Mouse (Mus musculus) intestine, embryonic 15.5 days (tissue): ENCODE measurements around the gene Znrf1. TPM values are rescaled to one million over a fixed set of nuclear protein-coding genes. Genes with fewer than 3 reads are reported as not detected.

Source experiments
- ATAC-seq: fragments of 200-750 bp; cut with Nextera tagmentation; 2 replicates; pipeline ENCODE4 v1.8.0; 2017; ENCODE audit warnings: moderate TSS enrichment, moderate library complexity
- H3K27ac ChIP-seq: fragments of 300-500 bp; sonication (generic); 2 replicates; pipeline ENCODE4 v1.5.1; 2015; ENCODE audit warnings: mild to moderate bottlenecking, inconsistent platforms
- H3K27me3 ChIP-seq: fragments of 300-500 bp; sonication (generic); replicated peaks from 2 replicates; pipeline ENCODE4 v1.6.1; 2015; ENCODE audit warnings: inconsistent platforms
- H3K36me3 ChIP-seq: fragments of 300-500 bp; sonication (generic); 2 replicates; pipeline ENCODE4 v1.6.1; 2015; ENCODE audit warnings: inconsistent platforms
- H3K4me1 ChIP-seq: fragments of 300-500 bp; sonication (generic); replicated peaks from 2 replicates; pipeline ENCODE4 v1.6.1; 2015; ENCODE audit warnings: inconsistent platforms
- H3K4me2 ChIP-seq: fragments of 300-500 bp; sonication (generic); replicated peaks from 2 replicates; pipeline ENCODE4 v1.6.1; 2015; ENCODE audit warnings: mild to moderate bottlenecking, inconsistent platforms
- H3K4me3 ChIP-seq: fragments of 300-500 bp; sonication (generic); replicated peaks from 2 replicates; pipeline ENCODE4 v1.5.1; 2015; ENCODE audit warnings: inconsistent platforms
- H3K9ac ChIP-seq: fragments of 300-500 bp; sonication (generic); 2 replicates; pipeline ENCODE4 v1.6.1; 2015; ENCODE audit warnings: inconsistent platforms
- H3K9me3 ChIP-seq: fragments of 300-500 bp; sonication (generic); 2 replicates; pipeline ENCODE4 v1.6.1; 2016; ENCODE audit warnings: inconsistent platforms
- WGBS: fragments of 180-500 bp; shearing (Covaris S2); methylation state at CpG from one replicate; pipeline ENCODE4 v1.1.7; 2015; 5-methylcytosine and 5-hydroxymethylcytosine counted together
- polyA plus RNA-seq: library from polyadenylated mRNA; unstranded; fragments of >200 nt; fragmentation: Nextera tagmentation; extraction: Ambion mirVana; gene quantifications from 2 replicates; pipeline ENCODE4 v1.2.1, GENCODE M21; 2015

The Znrf1 gene
- polyA plus RNA-seq, 1 experiment from 2014 or later, result 24.6 TPM

DNA sequence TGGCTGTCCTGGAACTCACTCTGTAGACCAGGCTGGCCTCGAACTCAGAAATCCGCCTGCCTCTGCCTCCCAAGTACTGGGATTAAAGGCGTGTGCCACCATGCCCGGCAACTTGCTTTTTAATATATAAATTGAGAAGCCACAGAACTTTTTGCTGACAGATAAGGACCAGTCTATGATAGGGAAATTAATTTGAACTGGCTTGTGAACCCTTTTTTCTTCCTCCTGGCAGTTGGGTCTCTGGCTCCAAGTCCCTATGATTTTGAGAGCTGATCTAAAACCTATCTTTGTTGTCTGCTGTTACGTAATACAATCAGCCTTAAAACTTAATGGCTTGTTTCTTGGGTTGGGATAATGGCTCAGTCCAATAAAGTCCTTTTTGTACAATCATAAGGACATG is 27.2 kb downstream of the Znrf1 start:
- no peaks in the 10 kb centered on the region for H3K36me3 ChIP-seq
- H3K4me2 ChIP-seq, result no peak overlapping the region
- no peaks in the 10 kb centered on the region for H3K9me3 ChIP-seq
- H3K4me1 ChIP-seq, result peaks cover 28% of the 10 kb centered on the region; the same call in 1 of the 2 replicates
- H3K27ac ChIP-seq, result no peak overlapping the region
- ATAC-seq, result no peak
- WGBS, result 93% methylated on average over 5 of the region's 5 CpGs
- no peak overlapping the region for H3K9ac ChIP-seq
- H3K27me3 ChIP-seq, result no peaks in the 10 kb centered on the region
- H3K4me3 ChIP-seq, result no peak overlapping the region

DNA sequence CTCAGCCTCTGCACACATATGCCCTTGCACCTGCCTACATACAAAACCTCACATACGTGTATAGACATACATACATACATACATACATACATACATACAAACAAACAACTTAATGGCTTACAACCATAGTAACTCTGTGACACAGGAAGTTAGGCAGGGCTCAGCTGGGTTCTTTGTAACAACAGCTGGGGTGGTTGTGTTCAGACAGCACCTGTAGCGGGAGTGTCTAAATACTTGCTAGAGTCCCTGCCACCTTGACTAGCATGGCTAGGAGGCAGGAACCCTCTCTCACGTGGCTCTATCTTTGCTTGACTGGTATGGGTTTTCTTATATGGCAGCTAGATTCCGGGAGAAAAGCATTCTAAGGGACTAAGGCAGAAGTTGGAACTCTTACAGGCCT is 27.8 kb downstream of the Znrf1 start:
- no peak for ATAC-seq
- Histone ChIP-seq H3K36me3 (no peaks in the 10 kb centered on the region), H3K4me1 (peaks cover 29% of the 10 kb centered on the region; the same call in 1 of the 2 replicates), H3K9ac (no peak overlapping the region), H3K9me3 (no peaks in the 10 kb centered on the region), H3K4me2 (no peak overlapping the region), H3K27me3 (no peaks in the 10 kb centered on the region), H3K4me3 (no peak overlapping the region), H3K27ac (no peak overlapping the region)
- 87% methylated on average over 4 of the region's 4 CpGs for WGBS

DNA sequence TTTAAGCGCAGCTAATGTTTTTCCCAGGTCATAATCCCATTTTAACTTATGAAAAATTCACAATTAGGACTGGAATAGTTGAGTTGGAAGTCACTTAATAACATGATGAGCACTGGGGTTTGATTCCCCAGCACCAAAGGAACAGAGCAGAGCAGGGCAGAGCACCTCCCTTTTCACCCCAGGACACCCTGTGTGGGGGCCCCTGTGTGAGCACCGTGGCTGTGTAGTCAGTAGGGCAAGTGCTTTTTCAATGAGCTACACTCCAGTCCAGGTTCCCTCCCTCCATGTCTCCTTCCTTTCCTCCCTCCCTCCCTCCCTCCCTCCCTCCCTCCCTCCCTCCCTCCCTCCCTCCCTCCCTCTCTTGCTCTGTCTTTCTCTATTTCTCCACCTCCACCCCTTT is 28.2 kb downstream of the Znrf1 start:
- Histone ChIP-seq H3K4me1 (peaks cover 27% of the 10 kb centered on the region; the same call in 1 of the 2 replicates), H3K9ac (no peak overlapping the region), H3K4me2 (no peak overlapping the region), H3K9me3 (no peaks in the 10 kb centered on the region), H3K36me3 (no peaks in the 10 kb centered on the region), H3K4me3 (no peak overlapping the region), H3K27me3 (no peaks in the 10 kb centered on the region), H3K27ac (no peak overlapping the region)
- no peak for ATAC-seq
- WGBS, result 65% methylated on average over 2 of the region's 2 CpGs

DNA sequence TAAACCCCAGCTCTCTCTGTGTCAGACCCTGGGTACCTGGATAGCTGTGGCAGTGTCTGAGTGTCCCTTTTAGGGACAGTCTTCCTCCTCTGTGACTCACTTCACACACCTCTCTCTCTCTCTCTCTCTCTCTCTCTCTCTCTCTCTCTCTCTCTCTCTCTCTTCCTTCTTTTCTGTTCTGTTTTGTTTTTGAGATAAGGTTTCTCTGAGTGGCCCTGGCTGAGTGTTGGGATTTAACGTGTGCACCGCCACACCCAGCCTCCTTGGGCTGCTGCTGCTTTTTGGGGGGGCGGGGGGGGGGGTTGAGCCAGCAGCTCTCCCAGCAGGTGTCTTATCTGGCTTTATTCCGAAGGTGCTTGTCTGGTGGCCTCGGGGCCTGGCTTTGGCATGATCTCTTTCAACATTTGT is 29.9 kb downstream of the Znrf1 start:
- H3K9ac ChIP-seq, result no peak overlapping the region
- no peak overlapping the region for H3K27ac ChIP-seq
- WGBS, result 37% methylated on average over 5 of the region's 5 CpGs
- H3K4me2 ChIP-seq, result no peak overlapping the region
- H3K27me3 ChIP-seq, result no peaks in the 10 kb centered on the region
- H3K4me1 ChIP-seq, result peaks cover 21% of the 10 kb centered on the region; the same call in 1 of the 2 replicates
- H3K4me3 ChIP-seq, result no peak overlapping the region
- no peaks in the 10 kb centered on the region for H3K36me3 ChIP-seq
- H3K9me3 ChIP-seq, result no peaks in the 10 kb centered on the region
- peak; percentile 43; the same call in 1 of the 2 replicates for ATAC-seq

DNA sequence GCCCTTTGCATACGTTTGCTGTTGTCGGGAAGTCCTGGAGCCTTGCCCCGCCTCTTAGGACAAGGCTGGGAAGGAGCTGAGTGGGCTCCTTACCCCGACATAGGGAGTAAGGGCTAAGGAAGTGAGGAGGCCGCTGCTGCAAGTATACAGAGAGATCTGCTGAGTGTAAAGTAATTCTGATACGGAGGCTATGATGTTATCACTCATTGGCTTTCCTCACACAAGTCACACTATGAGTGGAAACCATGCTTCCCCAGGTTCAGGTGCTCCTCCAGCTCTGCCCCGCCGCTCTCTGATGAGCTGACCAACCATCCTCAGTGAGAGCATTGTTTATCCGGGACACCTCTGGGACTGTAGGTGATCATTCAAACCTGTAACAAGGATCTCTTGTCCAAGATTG is 30.4 kb downstream of the Znrf1 start:
- Histone ChIP-seq H3K4me2 (no peak overlapping the region), H3K4me3 (no peak overlapping the region), H3K27ac (no peak overlapping the region), H3K36me3 (no peaks in the 10 kb centered on the region), H3K4me1 (peaks cover 21% of the 10 kb centered on the region; the same call in 1 of the 2 replicates), H3K9ac (no peak overlapping the region), H3K27me3 (no peaks in the 10 kb centered on the region), H3K9me3 (no peaks in the 10 kb centered on the region)
- 0 out of 2 replicates have a peak, but pooled peaks have one; percentile 27 for ATAC-seq
- WGBS, result 56% methylated on average over 9 of the region's 9 CpGs

DNA sequence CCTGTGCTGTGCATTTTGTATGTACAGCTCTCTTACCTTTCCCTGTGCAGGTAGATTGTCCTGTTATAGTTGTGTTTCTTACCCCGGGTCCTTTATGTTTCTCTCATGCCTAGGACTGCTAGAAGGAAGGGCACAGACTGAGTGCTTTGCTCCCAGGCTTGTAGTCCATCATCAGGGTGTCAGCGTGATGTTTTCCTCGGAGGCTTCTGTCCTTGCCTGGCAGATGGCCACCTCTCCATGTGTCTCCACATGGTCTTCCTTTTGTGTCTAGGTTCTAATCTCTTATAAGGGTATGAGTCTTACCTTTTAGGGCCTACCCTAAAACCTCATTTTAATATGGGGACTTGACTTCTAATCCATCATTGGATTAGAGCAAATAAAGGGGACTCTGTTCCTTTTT is 31.7 kb downstream of the Znrf1 start:
- Histone ChIP-seq H3K36me3 (no peaks in the 10 kb centered on the region), H3K9me3 (no peaks in the 10 kb centered on the region), H3K4me3 (no peak overlapping the region), H3K4me1 (peaks cover 31% of the 10 kb centered on the region), H3K9ac (no peak overlapping the region), H3K4me2 (no peak overlapping the region), H3K27ac (no peak overlapping the region), H3K27me3 (no peaks in the 10 kb centered on the region)
- 49% methylated on average over 3 of the region's 3 CpGs for WGBS
- no peak for ATAC-seq

DNA sequence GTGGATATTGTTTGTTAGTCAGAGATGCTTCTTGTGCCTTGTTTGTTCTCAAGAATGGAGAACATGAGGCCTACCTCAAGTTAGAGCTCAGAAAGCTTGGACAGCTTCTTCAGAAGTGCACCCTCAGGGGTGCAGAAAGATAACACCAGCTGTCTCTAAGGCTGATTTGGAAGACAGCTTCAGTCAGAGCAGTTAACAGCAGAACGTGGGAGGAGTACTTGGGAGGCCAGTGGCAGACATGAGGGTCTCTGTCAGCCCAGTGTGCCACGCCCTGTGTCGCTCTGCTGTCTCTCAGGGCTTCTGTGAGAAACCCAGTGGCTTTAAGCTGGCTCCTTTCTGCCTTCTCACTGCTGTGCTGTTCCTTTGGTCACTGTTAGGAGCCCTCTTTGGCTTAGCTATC is 32.1 kb downstream of the Znrf1 start:
- no peak for ATAC-seq
- no peak overlapping the region for H3K4me2 ChIP-seq

DNA sequence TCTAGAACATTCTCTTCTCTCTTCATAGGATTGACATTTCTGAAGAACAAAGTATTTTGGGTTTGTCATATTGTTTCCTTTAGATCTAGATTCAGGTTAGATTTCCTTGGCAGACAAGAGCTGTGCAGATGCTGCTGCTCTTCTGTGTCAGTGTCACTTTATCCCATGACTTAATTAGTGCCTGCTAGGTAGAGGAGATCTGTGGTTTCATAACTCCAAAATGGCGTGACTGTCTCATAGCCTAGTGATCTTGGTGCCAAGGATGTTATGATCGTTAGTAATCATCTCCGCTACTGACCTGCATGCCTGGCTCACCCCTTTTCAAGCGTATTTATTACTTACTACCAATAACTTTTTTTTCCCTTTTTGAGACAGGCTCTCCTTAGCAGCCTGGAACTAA is 34.0 kb downstream of the Znrf1 start:
- no peak overlapping the region for H3K27ac ChIP-seq
- no peak for ATAC-seq

More for the DNA sequence above, 32.1 kb downstream of the Znrf1 start:
- 48% methylated on average over 3 of the region's 3 CpGs for WGBS
- Histone ChIP-seq H3K27me3 (no peaks in the 10 kb centered on the region), H3K27ac (no peak overlapping the region), H3K4me3 (no peak overlapping the region), H3K36me3 (no peaks in the 10 kb centered on the region), H3K4me1 (peaks cover 35% of the 10 kb centered on the region), H3K9me3 (no peaks in the 10 kb centered on the region), H3K9ac (no peak overlapping the region)

DNA sequence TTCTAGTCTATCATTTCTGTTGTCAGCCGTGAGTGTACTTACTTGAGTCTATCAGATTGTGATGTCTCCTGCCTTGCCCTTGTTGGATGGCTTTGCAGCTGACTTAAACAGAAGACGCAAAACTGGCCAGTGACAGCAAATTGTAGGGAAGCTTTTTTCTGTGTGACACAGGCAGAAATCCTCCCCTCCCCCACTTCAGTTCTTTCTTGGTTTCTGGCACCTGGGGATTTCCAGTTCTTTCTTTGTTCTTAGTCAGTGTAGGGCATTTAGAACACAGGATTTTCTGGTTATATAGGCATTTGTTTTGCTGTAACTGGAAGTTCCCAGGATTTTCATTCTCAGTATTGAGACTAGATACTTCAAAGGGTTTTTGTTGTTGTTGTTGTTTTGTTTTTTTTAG is 34.5 kb downstream of the Znrf1 start:
- no peak for ATAC-seq
- Histone ChIP-seq H3K27me3 (no peaks in the 10 kb centered on the region), H3K4me3 (no peak overlapping the region), H3K4me2 (no peak overlapping the region), H3K27ac (no peak overlapping the region), H3K9ac (no peak overlapping the region), H3K36me3 (no peaks in the 10 kb centered on the region), H3K4me1 (peaks cover 35% of the 10 kb centered on the region), H3K9me3 (no peaks in the 10 kb centered on the region)
- WGBS, result 79% methylated on average over 2 of the region's 2 CpGs

More for the DNA sequence above, 34.0 kb downstream of the Znrf1 start:
- no peaks in the 10 kb centered on the region for H3K9me3 ChIP-seq
- H3K4me3 ChIP-seq, result no peak overlapping the region
- no peaks in the 10 kb centered on the region for H3K27me3 ChIP-seq
- H3K4me2 ChIP-seq, result no peak overlapping the region
- WGBS, result 87% methylated on average over 4 of the region's 4 CpGs
- H3K36me3 ChIP-seq, result no peaks in the 10 kb centered on the region
- no peak overlapping the region for H3K9ac ChIP-seq
- H3K4me1 ChIP-seq, result peaks cover 35% of the 10 kb centered on the region

DNA sequence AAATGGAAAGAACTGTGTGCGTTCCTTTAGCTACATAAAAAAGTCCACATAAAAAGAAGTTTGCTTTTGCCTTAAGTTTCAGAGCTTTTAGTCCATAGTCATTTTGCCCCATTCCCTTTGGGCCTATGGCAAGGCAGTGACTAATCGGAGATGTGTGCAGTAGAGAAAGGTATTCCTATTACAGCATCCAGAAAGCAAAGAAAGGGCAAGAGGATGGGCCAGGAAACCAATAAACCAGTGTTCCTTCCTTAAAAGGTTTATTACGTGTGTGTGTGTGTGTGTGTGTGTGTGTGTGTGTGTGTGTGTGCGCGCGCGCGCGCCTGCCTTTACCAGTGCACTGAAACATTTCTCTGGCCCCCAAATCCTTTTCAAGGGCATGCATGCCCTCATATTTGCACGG is 35.8 kb downstream of the Znrf1 start:
- WGBS, result 76% methylated on average over 10 of the region's 10 CpGs
- Histone ChIP-seq H3K9me3 (no peaks in the 10 kb centered on the region), H3K27ac (no peak overlapping the region), H3K4me2 (no peak overlapping the region), H3K9ac (no peak overlapping the region), H3K4me3 (no peak overlapping the region), H3K4me1 (peaks cover 32% of the 10 kb centered on the region), H3K27me3 (no peaks in the 10 kb centered on the region), H3K36me3 (no peaks in the 10 kb centered on the region)
- no peak for ATAC-seq

DNA sequence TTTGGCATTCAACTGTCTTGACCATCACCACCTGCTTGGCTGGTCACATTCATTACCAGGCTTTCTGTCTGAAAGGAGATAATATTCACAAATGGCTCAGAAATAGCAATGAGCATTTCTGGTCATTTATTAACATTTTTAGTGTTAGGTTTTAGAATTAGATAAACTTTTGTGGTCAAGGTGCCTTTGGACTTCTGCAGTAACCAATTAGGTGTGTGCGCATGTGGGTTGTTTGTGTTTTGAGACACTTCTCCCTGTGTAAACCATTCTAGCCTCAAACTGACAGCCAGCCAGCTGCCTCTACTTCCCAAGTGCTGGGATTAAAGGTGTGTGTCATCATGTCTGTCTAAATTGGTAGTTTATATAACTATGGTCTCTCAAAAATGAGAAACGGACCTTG is 36.5 kb downstream of the Znrf1 start:
- no peak overlapping the region for H3K4me2 ChIP-seq
- H3K27ac ChIP-seq, result no peak overlapping the region
- H3K9ac ChIP-seq, result no peak overlapping the region
- H3K4me1 ChIP-seq, result peaks cover 32% of the 10 kb centered on the region
- no peak for ATAC-seq
- H3K27me3 ChIP-seq, result no peaks in the 10 kb centered on the region
- WGBS, result 68% methylated on average over 2 of the region's 2 CpGs
- H3K4me3 ChIP-seq, result no peak overlapping the region
- H3K9me3 ChIP-seq, result no peaks in the 10 kb centered on the region
- no peaks in the 10 kb centered on the region for H3K36me3 ChIP-seq

DNA sequence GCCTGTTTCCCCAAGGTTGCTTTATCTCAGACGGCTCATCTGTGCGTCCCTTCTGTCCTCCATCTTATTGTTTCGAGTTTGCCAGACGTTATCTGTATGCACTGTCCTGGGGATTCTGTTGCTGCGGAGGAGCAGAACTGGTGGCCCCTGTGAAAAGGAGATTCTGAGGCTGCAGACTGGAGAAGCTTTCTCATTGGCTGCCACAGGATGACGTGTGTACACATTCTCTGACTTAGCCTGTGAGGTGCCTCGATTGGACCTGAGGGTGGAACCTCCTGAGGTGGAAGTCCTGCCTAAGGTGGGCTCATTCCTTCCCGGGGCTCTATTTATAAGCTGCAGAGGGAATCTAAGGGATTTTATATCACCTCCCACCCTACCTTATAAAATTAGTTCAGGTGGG is 37.7 kb downstream of the Znrf1 start:
- Histone ChIP-seq H3K4me1 (peaks cover 25% of the 10 kb centered on the region), H3K9ac (no peak overlapping the region), H3K9me3 (no peaks in the 10 kb centered on the region), H3K27me3 (no peaks in the 10 kb centered on the region), H3K4me2 (peak overlapping the region; percentile 5; the same call in 1 of the 2 replicates), H3K4me3 (no peak overlapping the region), H3K27ac (no peak overlapping the region), H3K36me3 (no peaks in the 10 kb centered on the region)
- 33% methylated on average over 8 of the region's 8 CpGs for WGBS
- ATAC-seq, result peak; percentile 61

DNA sequence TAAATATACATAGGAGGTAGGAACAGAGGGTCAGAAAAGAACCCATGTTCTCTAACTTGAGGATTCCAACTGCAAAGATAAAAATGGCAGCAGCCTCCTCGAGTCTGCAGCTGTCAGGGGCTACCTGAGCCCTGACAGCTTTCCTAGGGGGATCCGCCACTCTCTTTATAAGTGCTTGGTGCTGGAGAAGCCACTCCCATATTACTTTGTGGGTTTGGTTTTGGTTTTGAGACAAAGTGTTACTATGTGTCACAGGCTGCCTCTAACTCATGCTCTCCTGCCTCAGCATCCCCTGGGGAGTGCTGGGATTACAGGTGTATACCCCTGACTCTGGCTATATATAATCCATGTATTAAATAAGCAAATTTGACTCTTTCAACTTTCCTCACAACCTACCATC is 38.1 kb downstream of the Znrf1 start:
- H3K4me3 ChIP-seq, result no peak overlapping the region
- 75% methylated on average over 2 of the region's 2 CpGs for WGBS
- peak; percentile 11; the same call in 1 of the 2 replicates for ATAC-seq
- H3K9me3 ChIP-seq, result no peaks in the 10 kb centered on the region
- no peak overlapping the region for H3K27ac ChIP-seq
- no peaks in the 10 kb centered on the region for H3K27me3 ChIP-seq
- H3K4me1 ChIP-seq, result peaks cover 25% of the 10 kb centered on the region
- H3K9ac ChIP-seq, result no peak overlapping the region
- H3K4me2 ChIP-seq, result no peak overlapping the region
- H3K36me3 ChIP-seq, result no peaks in the 10 kb centered on the region
